Mouse (Mus musculus): ENCODE results near the gene Ankfn1.

The Ankfn1 gene

GRCm38 (mm10) chr11:89777431-89777830 lies at the start of gene Ankfn1:
Ankfn1 (minus strand) TSS chr11:89777653.
- no peak for DNase-seq (ENCODE audit: low spot score)

- no peak for DNase-seq (ENCODE audit: low spot score)
These were observed 46.4 kb upstream of the Ankfn1 start for GRCm38 (mm10) chr11:89823661-89824446.

GRCm38 (mm10) chr11:89818594-89818993 lies 41.1 kb upstream of the Ankfn1 start:
- no peak for DNase-seq (ENCODE audit: low spot score)

GRCm38 (mm10) chr11:89811403-89811802 lies 34.0 kb upstream of the Ankfn1 start:
- no peak for DNase-seq (ENCODE audit: low spot score)

DNA sequence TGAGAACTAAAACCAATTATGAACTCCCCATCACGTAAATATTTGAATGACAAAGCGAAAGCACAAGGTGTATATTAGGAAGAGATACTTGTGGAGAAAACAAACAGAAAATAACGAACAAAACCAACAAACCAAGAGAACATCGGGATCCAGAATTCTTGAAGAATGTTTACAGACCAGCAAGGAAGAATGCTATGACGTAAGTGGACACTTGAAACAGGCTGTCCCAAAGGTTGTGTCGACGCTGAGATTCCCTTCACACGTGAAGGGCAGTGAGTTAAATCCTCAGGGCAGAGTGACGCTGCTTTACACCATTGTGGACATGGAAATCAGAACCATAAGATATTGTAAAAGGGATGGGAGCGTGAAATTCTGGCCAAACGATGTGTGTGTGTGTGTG lies 30.5 kb upstream of the Ankfn1 start:
- DNase-seq (ENCODE audit: low spot score) = no peak

DNA sequence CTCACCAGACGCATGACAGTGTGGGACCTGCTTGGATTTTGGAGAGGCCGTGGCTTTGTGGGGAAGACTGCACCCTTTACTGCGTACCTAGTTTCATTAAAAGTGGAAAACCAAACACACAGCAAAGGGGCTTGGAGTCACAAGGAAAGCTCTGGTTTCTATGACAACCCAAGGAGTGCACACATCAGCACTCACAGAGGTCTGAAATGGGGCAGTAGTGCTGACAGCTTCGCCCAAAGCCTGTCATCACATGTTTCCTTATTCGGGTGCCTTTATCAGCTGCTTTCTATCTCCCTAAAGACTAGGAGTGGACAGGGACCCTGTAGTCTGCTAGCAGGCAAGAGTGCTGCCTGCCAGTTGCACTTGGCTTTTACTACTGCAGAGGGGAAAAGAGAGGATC lies 27.4 kb upstream of the Ankfn1 start:
- no peak for DNase-seq (ENCODE audit: low spot score)

- no peak for DNase-seq (ENCODE audit: low spot score)
These were observed 26.5 kb upstream of the Ankfn1 start for GRCm38 (mm10) chr11:89803974-89804373.

- no peak for DNase-seq (ENCODE audit: low spot score)
These were observed 15.3 kb upstream of the Ankfn1 start for GRCm38 (mm10) chr11:89792709-89793108.

GRCm38 (mm10) chr11:89776070-89776469 lies 1.4 kb downstream of the Ankfn1 start:
- DNase-seq (ENCODE audit: low spot score) = no peak

GRCm38 (mm10) chr11:89774913-89775312 lies 2.5 kb downstream of the Ankfn1 start:
- DNase-seq (ENCODE audit: low spot score) = no peak

DNA sequence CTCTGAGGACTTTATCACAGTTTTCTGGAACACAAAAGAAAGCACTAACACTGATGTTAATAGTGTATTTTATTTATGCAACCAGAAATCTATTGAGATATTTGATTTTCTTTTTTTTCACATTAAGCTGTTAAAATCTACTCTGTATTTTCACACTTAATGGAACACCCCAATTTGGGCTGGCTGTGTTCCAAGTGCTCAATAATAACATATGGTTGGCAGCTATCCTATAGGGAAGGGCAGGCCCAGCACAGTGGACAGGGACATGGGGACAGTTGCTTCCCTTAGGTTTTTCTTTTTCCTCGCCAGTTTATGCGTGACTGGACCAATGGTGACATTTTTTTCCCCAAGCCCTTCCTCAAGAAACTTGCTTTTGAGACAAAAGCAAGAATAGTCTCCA lies 4.5 kb downstream of the Ankfn1 start:
- DNase-seq (ENCODE audit: low spot score) = no peak

DNA sequence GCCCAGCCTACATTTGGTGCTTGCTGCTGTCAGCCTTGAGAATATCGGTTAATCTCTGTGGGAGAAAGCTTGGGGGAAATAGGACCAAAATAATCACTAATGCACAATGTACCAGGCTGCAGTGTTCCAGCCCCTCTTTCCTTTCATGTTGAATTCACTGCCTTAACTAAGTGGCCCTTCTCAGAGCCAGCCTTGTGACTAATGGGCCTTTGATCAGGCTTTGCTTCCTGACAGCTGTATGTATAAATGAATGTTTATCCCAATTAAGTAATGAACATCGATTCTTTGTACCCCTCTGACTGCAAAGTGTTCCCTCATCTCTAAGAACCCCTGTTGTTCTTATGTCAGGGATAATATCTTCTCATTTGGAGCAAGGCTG lies 11.7 kb downstream of the Ankfn1 start:
- no peak for DNase-seq (ENCODE audit: low spot score)

GRCm38 (mm10) chr11:89765014-89765769 lies 12.3 kb downstream of the Ankfn1 start:
- no peak for DNase-seq (ENCODE audit: low spot score)

DNA sequence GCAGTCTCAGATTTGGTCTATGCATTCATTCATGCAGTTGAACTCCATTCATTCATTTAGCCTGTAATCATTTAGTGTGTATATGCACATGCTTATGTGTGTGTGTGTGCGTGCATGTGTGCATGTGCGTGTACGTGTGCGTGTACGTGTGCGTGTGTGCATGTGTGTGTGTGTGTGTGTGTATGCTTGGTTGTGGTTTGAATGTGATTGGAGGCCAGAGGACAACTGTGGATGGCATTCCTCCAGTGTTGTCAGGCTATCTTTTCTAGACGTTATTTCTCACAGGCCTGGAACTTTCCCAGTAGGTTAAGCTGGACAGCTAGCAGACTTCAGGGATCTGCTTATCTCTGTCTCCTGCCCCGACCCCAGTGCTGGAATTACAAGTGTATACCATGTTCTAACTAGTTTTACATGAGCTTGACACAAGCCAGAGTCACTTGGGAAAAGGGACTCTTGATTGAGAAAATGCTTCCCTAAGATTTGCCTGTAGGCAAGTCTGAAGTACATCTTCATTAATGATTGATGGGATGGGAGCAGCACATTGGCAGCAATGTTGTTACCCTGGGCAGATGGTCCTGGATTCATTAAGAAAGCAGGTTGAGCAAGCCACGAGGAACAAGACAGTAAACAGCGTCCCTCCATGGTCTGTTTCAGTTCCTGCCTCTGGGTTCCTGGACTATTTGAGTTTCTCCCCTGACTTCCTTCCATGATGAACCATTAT lies 43.3 kb downstream of the Ankfn1 start:
- no peak for DNase-seq (ENCODE audit: low spot score)

GRCm38 (mm10) chr11:89733526-89733925 lies 43.9 kb downstream of the Ankfn1 start:
- DNase-seq (ENCODE audit: low spot score) = no peak

GRCm38 (mm10) chr11:89720847-89721246 lies 56.6 kb downstream of the Ankfn1 start:
- peak; percentile 28 for DNase-seq (ENCODE audit: low spot score)

DNA sequence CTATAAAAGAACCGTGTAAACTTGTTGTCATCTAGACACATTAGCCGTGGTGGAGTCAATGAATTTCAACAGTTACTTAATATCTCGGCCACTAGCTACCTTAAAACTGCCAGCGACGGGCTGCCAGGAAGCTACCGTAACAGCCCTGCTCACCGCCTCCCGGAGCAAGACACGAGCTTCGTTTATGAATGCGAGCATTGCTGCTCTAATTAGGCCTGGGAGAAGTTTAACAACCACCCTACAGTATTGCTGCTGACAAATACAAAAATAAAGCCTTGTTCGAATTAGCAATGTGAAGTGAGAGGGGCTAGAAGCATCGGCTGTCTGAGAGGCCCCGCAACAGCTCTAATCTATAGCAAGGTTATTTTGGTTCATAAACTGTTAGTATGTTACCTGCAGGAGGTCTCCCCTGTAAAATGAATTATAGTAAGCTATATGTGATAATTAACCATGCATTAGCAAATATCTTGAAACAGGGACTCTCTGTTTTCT lies 58.9 kb downstream of the Ankfn1 start:
- DNase-seq (ENCODE audit: low spot score) = no peak

- DNase-seq (ENCODE audit: low spot score) = no peak
These were observed 61.1 kb downstream of the Ankfn1 start for GRCm38 (mm10) chr11:89716351-89716750.

GRCm38 (mm10) chr11:89708526-89708925 lies 68.9 kb downstream of the Ankfn1 start:
- no peak for DNase-seq (ENCODE audit: low spot score)

DNA sequence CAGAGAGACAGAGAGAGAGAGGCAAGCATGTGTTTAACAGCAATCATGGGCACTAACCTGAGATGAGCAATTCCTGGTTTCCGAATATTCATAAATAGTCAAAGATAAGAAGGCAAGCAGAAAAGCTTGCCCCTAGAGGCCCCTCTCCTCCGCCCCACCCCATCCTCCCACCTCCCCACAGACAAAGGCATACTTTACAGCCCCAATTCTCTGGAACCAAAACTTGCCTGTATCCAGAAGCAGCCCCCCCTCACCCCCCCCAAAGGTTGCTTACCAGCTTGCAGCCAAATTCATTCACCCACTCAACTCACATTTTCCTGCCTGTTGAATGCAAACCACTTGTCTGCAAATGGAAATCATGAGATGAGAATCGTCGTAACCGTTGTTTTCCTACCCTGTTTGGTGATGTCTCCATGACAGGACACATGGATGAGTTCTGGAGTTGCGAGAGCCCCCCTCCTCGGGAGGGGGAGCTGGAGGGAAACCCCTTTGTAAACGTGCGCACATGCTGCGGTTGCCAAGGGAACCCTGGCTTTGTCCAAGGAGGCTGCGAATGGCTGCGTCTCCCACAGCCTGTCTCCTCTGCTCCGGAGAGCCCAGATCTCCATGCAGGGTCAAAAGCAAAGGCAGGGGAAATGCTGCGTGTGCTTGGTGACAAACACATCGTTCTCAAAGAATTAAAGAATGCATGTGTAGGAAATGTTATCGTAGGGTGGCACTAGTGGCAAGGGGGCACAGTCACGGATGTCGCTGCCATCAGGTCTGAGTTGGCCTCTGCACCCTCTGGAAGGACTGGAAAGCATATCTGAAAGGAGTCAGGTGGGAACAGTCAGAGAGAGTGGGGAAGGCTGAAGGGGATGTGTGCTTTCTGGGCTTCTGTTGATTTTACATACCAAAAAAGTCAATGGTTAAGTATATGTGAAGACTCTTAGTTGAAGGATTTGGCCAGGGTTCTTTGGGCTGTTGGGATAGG lies 80.7 kb downstream of the Ankfn1 start:
- DNase-seq (ENCODE audit: low spot score) = no peak

DNA sequence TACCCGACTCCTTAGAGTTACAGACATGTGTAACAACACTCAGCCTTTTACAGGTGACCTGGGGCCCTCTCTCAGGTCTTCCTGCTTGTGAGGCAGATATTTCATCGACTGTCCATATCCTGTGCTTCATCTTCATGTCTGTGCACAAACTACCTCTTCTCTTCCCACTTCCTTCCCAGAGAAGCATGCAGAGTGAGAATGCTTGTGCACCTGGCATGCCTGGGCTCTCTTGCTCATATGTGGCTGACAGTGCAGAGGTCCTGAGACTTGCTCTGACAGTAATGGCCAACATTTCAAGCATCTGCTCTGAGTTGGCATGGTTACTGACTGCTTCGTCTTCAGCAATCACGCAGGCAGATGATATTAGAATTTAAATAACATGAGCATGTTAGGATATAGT lies 83.8 kb downstream of the Ankfn1 start:
- no peak for DNase-seq (ENCODE audit: low spot score)
